Mouse (Mus musculus) granulocyte monocyte progenitor cell, adult 5-6 weeks (primary cell): ENCODE results near the gene Gm6351. TPM values are rescaled to one million over a fixed set of nuclear protein-coding genes. Genes with fewer than 3 reads are reported as not detected.
"Not testable (repeated sequence)": the region's sequence is repeated elsewhere in the genome, so short reads cannot be mapped to it uniquely, and the experiment has no call there.

Experiments used
- ATAC-seq: replicated peaks from 2 replicates; pipeline ENCODE4 v1.8.0; 2016; ENCODE audit warnings: mild to moderate bottlenecking, moderate TSS enrichment, inconsistent platforms; ENCODE audit not compliant: poor library complexity, severe bottlenecking
- total RNA-seq, 2 experiments: library from RNA; stranded (forward) in 1 of 2; stranded (reverse) in 1 of 2; fragments of 200-712, 200-1000 nt in 1 of 2; fragments of >200 nt in 1 of 2; fragmentation: Nextera tagmentation in 1 of 2; gene quantifications; 2 replicates each; pipeline ENCODE4 v1.2.3; 2014 to 2017

Gene Gm6351
- total RNA-seq (2014; fragmentation: Nextera tagmentation) (not detected in 2 replicates), total RNA-seq (2017) (not detected in 2 replicates)

GRCm38 (mm10) chr5:94076085-94076484, at the start of gene Gm6351:
Gene Gm6351 (plus strand): TSS chr5:94076385.
- not testable (repeated sequence) for ATAC-seq

- not testable (repeated sequence) for ATAC-seq
Measured at GRCm38 (mm10) chr5:94070445-94070844, 5.7 kb upstream of the Gm6351 start, which contains the start of gene BC061212. Gene BC061212 (minus strand): TSS chr5:94070545.

Other genes with a start within 250 kb of the Gm6351 start
- not detected in 2 replicates for gene Gm7792, start 232.6 kb upstream of the Gm6351 start, total RNA-seq (2014; fragmentation: Nextera tagmentation)
- not detected in 2 replicates for gene Gm7792, start 232.6 kb upstream of the Gm6351 start, total RNA-seq (2017)
- not detected in 2 replicates for gene Gm16429, start 147.3 kb upstream of the Gm6351 start, total RNA-seq (2014; fragmentation: Nextera tagmentation)
- not detected in 2 replicates for gene Gm16429, start 147.3 kb upstream of the Gm6351 start, total RNA-seq (2017)
- not detected in 2 replicates for gene BC061212, start 5.8 kb upstream of the Gm6351 start, total RNA-seq (2014; fragmentation: Nextera tagmentation)
- not detected in 2 replicates for gene BC061212, start 5.8 kb upstream of the Gm6351 start, total RNA-seq (2017)
- gene Gm3106, start 141.6 kb downstream of the Gm6351 start, total RNA-seq (2014; fragmentation: Nextera tagmentation) = not detected in 2 replicates
- gene Gm3106, start 141.6 kb downstream of the Gm6351 start, total RNA-seq (2017) = not detected in 2 replicates
- not detected in 2 replicates for gene A430089I19Rik, start 230.4 kb downstream of the Gm6351 start, total RNA-seq (2014; fragmentation: Nextera tagmentation)
- not detected in 2 replicates for gene A430089I19Rik, start 230.4 kb downstream of the Gm6351 start, total RNA-seq (2017)
- not detected in 2 replicates for gene Gm6502, start 238.1 kb downstream of the Gm6351 start, total RNA-seq (2014; fragmentation: Nextera tagmentation)
- not detected in 2 replicates for gene Gm6502, start 238.1 kb downstream of the Gm6351 start, total RNA-seq (2017)